Mouse (Mus musculus) v-Abl transformed pro-B cells (cell line): Measurements from ENCODE around the gene Calcb.

ENCODE experiments used
- in situ Hi-C, 2 experiments: fragments of 400-800 bp; cut with MboI; formaldehyde crosslinking; loops; one replicate each; pipeline ENCODE4 v1.15.1; 2025; ENCODE audit not compliant: unreplicated experiment in 2 of 2

The Calcb gene

DNA sequence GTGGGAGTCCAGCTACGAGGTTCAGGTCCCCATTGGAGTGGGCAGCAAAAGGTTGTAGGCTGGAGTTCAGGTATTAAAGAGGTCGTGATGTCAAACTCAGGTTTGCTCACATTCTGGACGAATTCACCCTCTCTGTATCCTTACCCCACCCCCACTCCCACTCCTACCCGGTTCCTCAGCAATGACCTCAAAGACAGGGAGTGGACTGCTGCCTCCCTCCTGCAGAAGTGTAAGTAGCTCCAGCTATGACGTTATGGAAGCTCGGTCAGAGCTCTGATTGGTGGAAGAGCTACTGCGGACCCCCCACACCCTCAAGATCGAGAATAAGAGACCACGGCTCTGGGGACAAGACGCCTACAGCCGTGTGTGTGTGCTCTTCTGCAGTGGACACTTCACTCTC, at the start of gene Calcb:
TSS of gene Calcb (plus strand) at position 344 of the 400 bp plus-strand sequence.
- in situ Hi-C loops, result no loop called here

DNA sequence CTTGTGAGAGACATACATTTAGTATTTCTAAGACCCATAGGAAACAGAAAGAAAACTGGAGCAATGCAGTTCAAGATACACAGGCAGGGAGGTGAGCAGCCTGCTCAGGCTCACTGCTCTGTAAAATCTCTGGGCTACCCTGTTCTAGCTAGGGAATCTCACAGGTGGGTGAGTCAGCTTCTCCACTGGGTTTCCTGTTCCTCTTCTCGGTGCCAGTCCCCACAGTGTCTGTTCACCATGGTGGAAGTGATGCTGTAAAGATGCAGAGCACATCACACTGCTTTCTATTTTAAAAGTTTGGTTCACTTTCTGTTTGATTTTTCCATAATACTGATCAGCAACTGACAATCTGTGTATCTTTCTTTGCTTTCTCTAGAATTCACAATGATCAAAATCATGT, 47.0 kb upstream of the Calcb start:
- in situ Hi-C loops, result no loop called here

DNA sequence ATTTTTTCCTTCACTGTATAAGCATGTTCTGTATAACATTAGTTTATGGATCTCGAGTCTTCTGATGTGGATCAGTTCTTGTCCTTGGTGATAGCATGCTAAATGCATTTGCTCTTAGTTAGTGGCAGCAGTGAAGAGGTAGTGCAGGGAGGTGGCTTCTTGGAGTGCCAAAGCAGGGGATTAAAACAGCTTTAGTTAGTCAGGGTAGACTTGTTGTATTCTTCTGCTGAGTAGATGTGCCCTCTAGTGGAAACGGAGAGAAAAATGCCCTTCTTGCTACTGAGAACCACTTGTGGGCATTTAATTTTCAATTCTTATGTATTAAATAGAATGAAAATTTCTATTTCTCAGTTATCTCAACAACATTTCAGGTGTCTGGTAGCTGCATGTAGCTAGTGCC, 45.7 kb upstream of the Calcb start:
- in situ Hi-C loops, result no loop called here

DNA sequence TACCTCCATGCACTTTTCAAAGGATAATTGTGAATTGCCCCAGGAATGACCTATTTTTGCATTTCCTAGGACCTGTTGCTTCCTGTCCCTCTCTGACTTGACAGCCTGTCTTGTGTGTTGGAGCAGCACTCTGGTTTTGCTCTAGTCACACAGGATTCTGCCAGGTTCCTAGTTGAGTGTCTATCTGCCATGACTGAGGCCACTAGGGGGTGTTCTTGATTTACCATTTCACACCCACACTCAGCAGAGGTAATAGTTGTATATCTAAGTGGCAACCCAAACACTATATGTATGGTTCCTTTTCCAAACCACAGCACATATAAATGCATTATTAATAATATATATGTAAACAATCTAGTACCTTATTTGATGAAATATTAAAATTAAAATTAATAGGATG, 26.1 kb upstream of the Calcb start:
- in situ Hi-C loops, result no loop called here

DNA sequence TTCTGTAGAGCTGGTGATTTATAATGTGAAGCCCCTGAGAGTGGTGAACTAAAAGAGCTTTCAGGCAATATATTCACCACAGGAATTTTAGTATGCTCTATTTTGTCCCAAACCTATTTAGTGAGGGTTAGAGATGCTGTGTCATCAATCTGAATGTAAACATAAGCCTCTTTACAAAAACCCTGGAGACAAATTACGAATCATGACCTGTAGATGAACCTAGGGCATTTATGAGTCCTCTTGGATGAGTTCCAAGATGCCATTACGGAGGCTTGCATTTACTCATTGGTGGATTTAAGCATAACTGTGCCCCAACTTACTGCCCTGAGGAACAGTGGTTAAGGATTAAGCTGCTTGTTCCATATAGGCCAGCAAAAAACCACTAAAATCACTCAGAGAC, 17.6 kb upstream of the Calcb start:
- in situ Hi-C loops, result no loop called here

DNA sequence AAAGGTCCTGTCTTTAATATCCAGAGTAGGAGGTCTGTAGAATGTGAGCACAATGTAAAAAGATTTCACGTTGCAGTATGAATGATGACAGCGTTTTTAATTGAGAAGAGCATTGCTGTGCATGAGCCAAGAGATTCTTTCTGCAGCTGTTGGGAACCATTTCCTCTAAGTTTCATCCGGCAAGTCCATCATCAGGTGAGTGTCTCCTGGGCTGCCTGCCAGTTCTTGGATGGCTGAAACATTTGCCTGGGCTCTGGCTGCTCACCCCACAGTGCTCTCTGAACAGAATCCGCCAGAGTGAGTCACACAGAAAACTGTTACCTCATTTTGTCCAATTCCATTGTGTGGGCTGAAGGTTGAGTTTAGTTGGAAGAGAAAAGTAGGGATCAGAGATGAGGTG, 11.7 kb upstream of the Calcb start:
- in situ Hi-C loops, result no loop called here

DNA sequence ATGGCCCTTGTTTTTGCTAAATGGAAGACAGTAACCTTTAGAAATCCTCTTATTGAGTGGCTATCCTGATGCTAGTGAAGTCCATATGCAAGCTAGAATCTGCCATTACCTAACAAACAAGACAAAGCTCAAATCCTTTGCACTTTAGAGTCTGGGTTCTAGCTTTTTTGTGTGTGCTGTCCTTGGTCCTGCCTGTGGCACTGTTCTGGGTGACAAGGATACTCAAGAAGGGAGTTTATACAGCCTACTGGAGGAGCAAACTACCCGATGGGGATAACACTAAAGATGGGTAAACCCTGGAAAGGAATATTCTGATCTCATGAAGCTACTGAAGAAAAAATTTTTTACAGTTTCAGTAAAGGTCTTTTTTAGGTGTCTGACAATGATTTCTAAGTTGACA, 11.0 kb upstream of the Calcb start:
- in situ Hi-C loops, result no loop called here

DNA sequence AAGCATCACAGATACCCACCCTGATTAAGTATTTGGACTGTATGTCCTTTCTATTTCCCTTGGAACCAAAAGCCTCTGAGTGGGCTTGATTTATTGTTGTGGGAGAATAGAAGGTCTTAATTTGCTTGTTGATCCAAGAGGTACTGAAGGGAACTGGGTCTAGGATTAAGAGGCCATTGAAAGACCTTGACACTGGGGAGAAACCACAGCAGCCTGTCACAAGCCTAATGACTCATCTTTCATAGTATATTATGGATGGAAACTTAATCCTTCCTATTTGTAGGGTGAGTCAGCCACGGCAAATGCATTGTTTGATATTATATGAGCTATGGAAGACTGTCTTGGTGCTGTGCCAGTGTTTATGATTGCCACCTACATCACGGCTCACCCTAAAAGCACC, 8.0 kb upstream of the Calcb start:
- in situ Hi-C loops, result no loop called here

DNA sequence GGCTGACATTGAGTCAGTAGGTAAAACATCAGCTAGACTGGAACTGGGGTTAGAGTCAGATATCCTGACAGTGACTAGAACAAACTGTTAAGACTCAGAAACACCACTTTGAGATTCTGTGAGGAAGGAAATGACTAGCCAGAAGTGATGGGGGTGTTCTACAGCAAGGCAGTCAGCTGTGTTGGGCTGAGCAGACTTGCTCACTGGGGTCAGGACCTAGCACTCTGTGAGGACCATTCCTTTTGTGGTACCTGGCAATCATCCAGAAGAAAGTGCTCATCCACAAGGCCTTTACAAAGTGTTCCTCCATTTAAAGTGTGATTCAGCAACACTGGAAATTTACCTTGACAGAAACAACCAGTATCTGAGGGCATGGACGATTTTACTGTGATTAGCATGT, 5.9 kb upstream of the Calcb start:
- in situ Hi-C loops, result no loop called here

DNA sequence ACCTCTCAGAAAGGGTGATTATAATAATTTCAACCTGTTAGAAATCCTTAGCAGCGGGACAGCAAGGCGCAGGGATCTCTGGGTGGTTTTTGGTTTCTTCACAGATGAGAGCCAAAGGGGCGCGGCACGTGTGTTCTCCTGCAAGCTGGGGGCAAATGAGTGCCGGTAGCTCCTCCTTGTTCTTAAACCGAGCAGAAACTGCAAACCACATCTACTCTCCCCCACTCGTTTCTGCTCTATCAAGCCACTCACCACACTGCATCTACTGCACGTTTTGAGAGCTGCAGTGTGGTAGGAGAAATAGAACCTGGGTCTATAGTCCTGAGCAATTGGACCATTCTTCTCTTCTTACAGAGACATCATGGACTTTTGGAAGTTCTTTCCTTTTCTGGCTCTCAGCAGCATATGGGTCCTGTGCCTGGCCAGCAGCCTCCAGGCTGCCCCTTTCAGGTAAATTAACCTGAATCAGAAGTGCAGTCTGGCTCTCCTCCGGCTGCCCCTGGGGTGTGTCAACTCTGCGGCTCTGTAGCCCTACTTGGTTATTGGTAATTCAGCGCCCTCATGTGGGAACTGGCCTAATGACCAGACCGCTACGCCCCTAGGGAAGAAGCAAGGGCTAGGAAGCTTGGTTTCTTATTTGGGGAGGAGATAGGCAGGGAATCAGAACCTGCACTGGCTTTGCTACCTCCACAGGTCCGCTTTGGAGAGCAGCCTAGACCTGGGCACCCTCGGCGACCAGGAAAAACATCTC, 1.1 kb downstream of the Calcb start:
- in situ Hi-C loops, result no loop called here

DNA sequence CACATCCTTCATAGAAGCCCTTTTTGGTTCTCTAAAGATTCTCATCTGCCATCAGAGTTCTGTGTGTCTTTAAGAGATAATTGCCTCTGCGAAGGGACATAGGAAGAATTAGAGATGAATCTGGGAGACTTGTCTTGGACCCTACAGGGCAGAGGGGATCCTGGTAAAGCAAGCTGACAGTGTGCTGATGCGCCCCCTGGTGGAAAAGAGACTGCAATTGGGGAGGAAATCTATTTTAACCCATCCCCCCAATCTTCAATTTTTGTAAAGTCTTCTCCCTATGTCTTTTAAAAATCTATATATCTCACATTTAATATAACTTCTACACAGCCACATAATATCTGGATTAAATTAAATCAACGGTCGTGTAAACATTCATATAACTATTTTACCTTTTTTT, 11.3 kb downstream of the Calcb start:
- in situ Hi-C loops, result loop anchor here in 1 of 2 experiments (10.0 kb wide), 1 partner anchor 1315 kb away; no protein-coding TSS in a partner anchor

DNA sequence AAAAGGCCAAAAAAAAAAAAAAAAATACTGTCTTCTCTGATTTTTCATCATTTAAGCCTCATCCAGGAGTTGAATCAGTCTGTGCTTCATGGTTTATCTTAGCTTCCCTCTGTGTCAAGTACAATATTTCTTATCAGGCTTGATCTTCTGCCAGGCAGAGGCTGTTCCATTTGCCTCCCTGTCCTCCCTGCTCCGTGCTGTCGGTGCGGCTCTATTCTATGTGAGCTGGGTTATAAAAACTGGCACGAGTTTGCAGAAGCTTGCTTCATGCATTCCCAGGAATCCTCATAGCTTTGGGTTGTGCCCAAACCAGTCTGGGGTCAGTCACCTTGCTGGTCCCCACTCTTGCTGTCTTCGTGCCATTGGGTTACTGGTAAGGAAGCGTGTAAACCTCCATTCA, 12.7 kb downstream of the Calcb start:
- in situ Hi-C loops, result loop anchor here in 1 of 2 experiments (10.0 kb wide), 1 partner anchor 1314 kb away; no protein-coding TSS in a partner anchor

DNA sequence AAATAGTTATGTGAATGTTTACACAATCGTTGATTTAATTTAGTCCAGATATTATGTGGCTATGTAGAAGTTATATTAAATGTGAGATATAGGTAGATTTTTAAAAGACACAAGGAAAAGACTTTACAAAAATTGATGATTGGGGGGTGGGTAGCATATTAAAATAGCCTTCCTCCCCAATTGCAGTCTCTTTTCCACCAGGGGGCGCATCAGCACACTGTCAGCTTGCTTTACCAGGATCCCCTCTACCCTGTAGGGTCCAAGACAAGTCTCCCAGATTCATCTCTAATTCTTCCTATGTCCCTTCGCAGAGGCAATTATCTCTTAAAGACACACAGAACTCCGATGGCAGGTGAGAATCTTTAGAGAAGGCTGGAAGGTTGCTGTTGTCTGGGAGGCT, 13.3 kb downstream of the Calcb start:
- in situ Hi-C loops, result loop anchor here in 1 of 2 experiments (10.0 kb wide), 1 partner anchor 1313 kb away; no protein-coding TSS in a partner anchor

DNA sequence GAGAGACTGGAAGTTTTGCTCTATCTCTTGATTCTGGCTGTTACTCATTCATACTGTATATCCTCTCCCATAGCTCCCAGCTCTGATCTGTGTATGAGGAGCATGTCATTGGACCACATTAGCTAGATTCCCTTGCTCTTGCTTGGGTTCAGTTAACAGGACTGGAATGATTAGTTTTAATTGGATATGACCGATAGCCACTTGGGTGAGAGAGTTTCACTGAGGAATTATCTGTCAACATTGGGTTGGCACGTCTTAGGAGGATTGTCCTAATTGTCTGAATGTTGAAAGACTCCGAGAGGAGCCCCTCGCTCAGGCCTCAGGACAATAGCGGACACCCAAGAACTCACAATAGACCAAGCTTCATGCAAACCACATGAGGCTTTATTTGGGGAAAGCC, 17.8 kb downstream of the Calcb start:
- in situ Hi-C loops, result loop anchor here in 1 of 2 experiments (10.0 kb wide), 1 partner anchor 1309 kb away; no protein-coding TSS in a partner anchor

DNA sequence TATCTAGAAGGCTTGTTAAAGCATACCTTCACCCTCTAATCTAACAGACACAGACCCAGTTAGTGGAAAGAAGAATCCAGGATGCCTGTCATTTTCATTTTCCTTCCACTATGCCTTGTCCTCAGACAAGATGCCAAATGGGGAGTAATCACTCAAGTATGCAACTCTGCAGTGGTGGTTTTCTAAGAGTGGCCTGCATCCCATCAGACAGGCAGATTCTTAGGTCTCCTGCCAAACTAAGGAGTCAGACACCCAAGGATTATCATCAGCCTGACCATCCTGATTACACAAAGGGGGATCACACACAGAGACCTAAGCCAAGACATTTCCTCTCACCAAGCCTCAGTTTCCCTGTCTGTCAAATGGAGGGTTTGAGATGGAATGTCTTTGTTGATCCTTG, 19.7 kb downstream of the Calcb start:
- in situ Hi-C loops, result loop anchor here in 1 of 2 experiments (10.0 kb wide), 1 partner anchor 1307 kb away; no protein-coding TSS in a partner anchor

DNA sequence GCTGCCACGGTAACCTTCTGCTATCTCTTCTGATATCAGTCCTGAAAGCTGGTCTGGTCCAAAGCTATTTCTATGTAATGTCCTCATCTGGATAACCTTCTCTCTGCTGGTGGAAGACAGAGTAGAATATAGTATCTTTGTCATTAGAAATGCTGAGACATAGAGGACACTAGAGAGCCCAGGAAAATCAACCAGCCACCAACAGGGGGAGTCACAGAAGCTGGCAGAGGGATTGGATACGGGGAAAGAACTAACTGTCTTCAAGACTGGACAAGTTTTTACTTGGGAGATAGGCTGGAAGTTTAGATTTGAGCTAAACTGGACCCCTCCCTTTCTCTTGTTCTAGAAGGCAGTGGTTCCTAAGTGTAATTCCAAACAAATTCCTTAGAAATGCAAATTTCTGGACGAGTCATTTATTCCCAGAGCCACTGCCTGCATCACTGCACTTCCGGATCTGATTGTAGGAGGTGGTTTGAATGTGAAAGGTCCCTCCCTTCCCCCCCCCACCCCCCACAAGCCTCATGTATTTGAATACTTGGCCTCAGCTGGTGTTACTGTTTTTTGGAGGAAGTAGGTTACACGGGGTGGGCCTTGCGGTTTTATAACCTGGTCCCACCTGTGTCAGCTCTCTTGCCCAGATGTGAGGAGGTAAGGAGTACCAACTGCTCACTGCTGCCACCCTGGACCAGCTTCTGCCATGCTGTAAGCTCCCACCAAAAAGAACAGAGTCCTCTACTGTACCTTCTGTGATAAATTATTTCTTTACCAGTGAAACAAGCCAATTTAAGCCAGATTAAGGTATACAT, 22.1 kb downstream of the Calcb start:
- in situ Hi-C loops, result no loop called here

DNA sequence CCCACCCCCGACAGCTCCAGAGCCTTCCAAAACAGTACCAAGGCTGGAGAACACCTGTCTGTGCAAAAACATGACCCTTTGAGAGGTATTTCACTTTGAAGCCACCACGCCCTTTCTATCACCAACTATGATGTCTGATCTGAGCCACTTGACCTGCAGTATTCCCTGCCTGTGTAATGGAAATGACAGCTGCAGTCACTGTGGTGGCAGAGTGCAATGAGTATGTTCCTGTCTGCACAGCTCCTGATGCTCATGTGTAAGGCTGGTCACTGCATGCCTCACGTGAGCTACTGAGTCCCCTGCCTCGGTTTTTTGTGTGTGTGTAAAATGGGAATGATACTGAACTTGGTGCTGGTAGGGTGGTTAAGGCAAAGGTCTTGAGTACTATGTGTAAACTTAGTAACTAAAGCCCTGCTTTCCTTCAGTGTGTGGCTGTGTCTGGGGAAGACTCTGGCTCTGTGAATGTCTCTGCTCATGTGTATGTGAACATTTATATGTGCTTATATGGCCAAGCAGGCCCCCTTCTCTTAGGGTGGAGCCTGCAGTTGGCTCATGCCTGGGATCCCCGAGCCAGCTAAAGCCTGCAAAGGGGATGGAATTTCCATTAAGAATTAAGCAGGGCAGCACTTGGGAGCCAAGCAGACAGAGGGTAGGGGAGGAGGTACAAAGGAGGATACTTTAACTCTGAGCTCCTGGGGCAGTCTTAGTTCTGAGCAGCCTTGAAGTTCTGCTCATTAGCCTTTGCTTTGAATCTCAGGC, 24.8 kb downstream of the Calcb start, which contains the start of gene Insc:
TSS of gene Insc (plus strand) at position 673 of the 759 bp plus-strand sequence.
- in situ Hi-C loops, result no loop called here

DNA sequence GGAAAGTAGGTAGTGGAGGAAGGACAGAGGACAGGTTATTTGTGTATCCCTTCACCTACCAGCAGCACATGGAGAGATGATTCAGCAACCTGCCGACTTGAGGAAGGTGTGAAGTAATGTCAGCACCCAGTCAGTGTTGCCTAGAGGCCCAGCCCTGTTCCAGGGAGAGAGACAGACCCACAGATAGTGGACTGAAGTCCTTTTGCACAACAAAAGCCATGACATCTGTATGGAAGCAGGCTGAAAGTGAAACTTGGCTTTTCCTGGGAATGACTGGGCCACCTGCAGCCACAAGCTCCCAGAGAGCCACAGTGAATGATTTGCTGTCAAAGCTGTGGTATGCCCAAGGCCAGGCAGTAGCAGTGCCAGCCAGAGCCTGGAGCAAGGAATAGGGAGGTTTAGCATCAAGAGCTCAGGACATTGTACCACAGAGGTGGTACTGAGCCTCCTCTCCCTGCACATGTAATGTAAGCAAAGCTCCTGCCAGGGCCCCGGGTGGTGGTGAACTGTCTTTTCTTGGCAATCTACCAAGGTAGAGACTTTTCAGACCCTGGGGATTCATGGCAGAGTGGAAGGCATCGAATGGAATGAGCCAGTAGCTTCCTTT, 26.3 kb downstream of the Calcb start:
- in situ Hi-C loops, result no loop called here

DNA sequence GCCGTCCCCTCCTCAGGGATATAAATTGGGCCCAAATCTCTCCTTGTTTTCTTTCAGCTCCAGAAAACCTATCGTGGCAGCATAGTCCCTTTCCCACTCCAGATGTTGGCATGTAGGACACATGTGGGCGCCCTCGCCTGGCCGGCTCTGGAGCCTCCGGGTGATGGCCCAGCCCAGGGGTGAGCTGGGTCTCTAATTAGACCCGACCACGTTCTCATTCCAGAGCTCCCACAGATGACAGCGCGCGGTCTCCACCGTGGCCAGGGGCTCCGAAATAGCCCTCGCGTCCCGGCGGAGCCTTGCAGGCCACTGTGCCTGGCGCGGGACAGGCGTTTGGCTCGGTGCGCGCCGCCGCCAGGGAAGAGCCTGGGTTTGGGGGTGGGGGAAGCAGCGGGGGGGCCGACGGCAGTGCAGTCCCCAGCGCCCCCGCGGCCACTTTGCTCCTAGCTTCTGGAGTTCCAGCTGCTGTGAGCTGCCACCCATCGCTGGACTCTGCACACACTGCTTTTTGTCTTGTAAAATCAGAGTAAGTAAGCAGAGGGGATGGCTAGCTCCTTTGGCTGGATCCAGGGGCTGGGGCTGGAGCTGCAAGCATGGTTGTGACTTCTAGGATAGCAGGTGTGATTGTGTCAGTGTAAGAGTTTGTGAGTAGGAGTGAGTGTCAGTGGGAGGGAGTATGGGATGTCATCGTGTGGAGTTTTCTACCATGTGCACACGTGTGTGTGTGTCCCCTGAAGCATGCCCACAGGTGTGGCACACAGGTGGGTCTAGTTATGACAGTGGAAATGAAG, 27.2 kb downstream of the Calcb start:
- in situ Hi-C loops, result no loop called here

DNA sequence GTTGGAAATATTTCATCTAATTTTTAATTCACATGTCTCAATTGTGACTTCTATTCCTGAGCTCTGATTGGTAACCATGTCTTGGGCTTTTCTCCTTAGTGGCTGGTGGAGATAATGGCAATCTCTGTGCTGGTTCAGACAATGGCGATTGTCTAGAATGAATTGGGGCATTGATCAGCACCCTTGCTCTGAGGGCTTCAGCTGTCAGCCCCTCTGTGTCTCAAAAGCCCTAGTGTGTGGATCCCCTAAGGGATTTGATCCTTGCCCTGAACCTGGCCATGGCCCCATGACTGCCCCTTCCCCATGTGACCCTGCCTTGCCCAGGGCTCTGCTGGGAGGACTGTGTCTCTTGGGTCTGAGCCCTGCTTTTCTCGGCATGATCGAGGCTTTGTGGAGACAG, 29.2 kb downstream of the Calcb start:
- in situ Hi-C loops, result no loop called here
